8 mouse cellular contexts compared by ENCODE assay signal in genomic region chr5:122811364-122812079, GRCm38 (mm10). TPM values are rescaled to one million over a fixed set of nuclear protein-coding genes. Genes with fewer than 3 reads are reported as not detected.
A peak's percentile ranks its signal among the peaks of the same experiment; 100 is the strongest.
DNase-seq lines count a peak whose midpoint lies in the region; ATAC-seq and TF ChIP-seq lines count a peak whose summit lies in the region.

No protein-coding gene starts in this region.

- no peak for TF ChIP-seq POLR2A in ES-Bruce4 (IDR thresholded peaks at IDR 0.05; ENCODE audit: insufficient read depth, low read length)

- peak; percentile 77 for TF ChIP-seq CTCF in ES-Bruce4 (IDR thresholded peaks at IDR 0.05; ENCODE audit: low read depth, low read length)

- no peaks in the 10 kb centered on the region for H3K9me3 ChIP-seq in intestine, embryonic 14.5 days (ENCODE audit: control insufficient read depth, low read length)
- H3K9me3 ChIP-seq in intestine, embryonic 15.5 days = no peaks in the 10 kb centered on the region
- H3K9me3 ChIP-seq in ES-Bruce4 (replicated peaks; ENCODE audit: control insufficient read depth, insufficient read depth, low read length, poor library complexity, severe bottlenecking) = no peaks in the 10 kb centered on the region

- intact Hi-C loops in left cerebral cortex, postnatal 14 days (cut with DNase I) = no loop called here

- no peaks in the 10 kb centered on the region for H3K4me1 ChIP-seq in intestine, embryonic 14.5 days (replicated peaks; ENCODE audit: control insufficient read depth, insufficient read depth, low read length)
- H3K4me1 ChIP-seq in intestine, embryonic 15.5 days (replicated peaks) = no peaks in the 10 kb centered on the region
- no peaks in the 10 kb centered on the region for H3K4me1 ChIP-seq in ES-Bruce4 (ENCODE audit: control insufficient read depth, insufficient read depth, low read length)

- H3K4me3 ChIP-seq in intestine, embryonic 14.5 days (ENCODE audit: low read depth, low read length) = no peak overlapping the region
- no peak overlapping the region for H3K4me3 ChIP-seq in intestine, embryonic 15.5 days (replicated peaks)
- H3K4me3 ChIP-seq in ES-Bruce4 (ENCODE audit: low read depth, low read length) = no peak overlapping the region

- no peaks in the 10 kb centered on the region for H3K27me3 ChIP-seq in intestine, embryonic 14.5 days (replicated peaks; ENCODE audit: control insufficient read depth, insufficient read depth, low read length)
- no peaks in the 10 kb centered on the region for H3K27me3 ChIP-seq in intestine, embryonic 15.5 days (replicated peaks)
- H3K27me3 ChIP-seq in ES-Bruce4 (ENCODE audit: control insufficient read depth, insufficient read depth, low read length, poor library complexity, severe bottlenecking) = no peaks in the 10 kb centered on the region

- no peak overlapping the region for H3K9ac ChIP-seq in intestine, embryonic 14.5 days (ENCODE audit: low read length)
- no peak overlapping the region for H3K9ac ChIP-seq in intestine, embryonic 15.5 days
- H3K9ac ChIP-seq in ES-Bruce4 (ENCODE audit: low read depth, poor library complexity, severe bottlenecking) = no peak overlapping the region

- TF ChIP-seq EP300 in ES-Bruce4 (IDR thresholded peaks at IDR 0.05; ENCODE audit: insufficient read depth, low read depth, low read length) = no peak

- 90% methylated on average over 9 of the region's 9 CpGs for WGBS in intestine, embryonic 14.5 days
- WGBS in intestine, embryonic 15.5 days = 94% methylated on average over 9 of the region's 9 CpGs

- no peak overlapping the region for H3K27ac ChIP-seq in intestine, embryonic 14.5 days (ENCODE audit: low read depth)
- no peak overlapping the region for H3K27ac ChIP-seq in intestine, embryonic 15.5 days
- no peak overlapping the region for H3K27ac ChIP-seq in ES-Bruce4 (ENCODE audit: insufficient read depth, low read length)

- no peak overlapping the region for H3K4me2 ChIP-seq in intestine, embryonic 14.5 days (ENCODE audit: low read length)
- H3K4me2 ChIP-seq in intestine, embryonic 15.5 days (replicated peaks) = no peak overlapping the region

- DNase-seq in intestine, embryonic 14.5 days (ENCODE audit: low spot score) = peak; percentile 68
- DNase-seq in c-Kit-positive CD71-negative TER-119-negative erythroid progenitor cells, embryonic 14.5 days (ENCODE audit: low read depth) = peak; percentile 75
- DNase-seq in gastrocnemius, postnatal 10 days = peak; percentile 62
- DNase-seq in left cerebral cortex, postnatal 14 days (ENCODE audit: low spot score in 2 of 2) = peak; percentile 52 to 68
- DNase-seq in naive thymus-derived CD4-positive, alpha-beta T cell, adult 2 months (ENCODE audit: low read depth) = peak; percentile 92
- peak; percentile 83 for DNase-seq in thymus, postnatal 0 days (ENCODE audit: low spot score)

- H3K36me3 ChIP-seq in intestine, embryonic 14.5 days (ENCODE audit: control insufficient read depth, insufficient read depth, low read length) = peaks cover 89% of the 10 kb centered on the region
- H3K36me3 ChIP-seq in intestine, embryonic 15.5 days = peaks cover 22% of the 10 kb centered on the region
- peaks cover 61% of the 10 kb centered on the region for H3K36me3 ChIP-seq in ES-Bruce4 (ENCODE audit: control insufficient read depth, insufficient read depth, low read length, poor library complexity, severe bottlenecking)

- ATAC-seq in intestine, embryonic 14.5 days (replicated peaks; ENCODE audit: low FRiP score, low TSS enrichment, low read depth) = no peak
- ATAC-seq in intestine, embryonic 15.5 days = no peak

RNA-seq across cellular contexts. Expression of gene Anapc5, which starts 9.6 kb away (rescaled TPM):
- polyA plus RNA-seq in intestine, embryonic 14.5 days (2014; fragmentation: Nextera tagmentation; extraction: Ambion mirVana) = 448 and 490 TPM in 2 replicates
- polyA plus RNA-seq in intestine, embryonic 15.5 days (2015; fragmentation: Nextera tagmentation; extraction: Ambion mirVana) = 362 and 376 TPM in 2 replicates
- polyA plus RNA-seq in ES-Bruce4 (2011; ENCODE audit: insufficient read depth, insufficient read length, low read depth, missing spikeins) = 344 and 397 TPM in 2 replicates
- total RNA-seq in gastrocnemius, postnatal 10 days (2021) = 100 to 1,000 TPM; 160 to 179 TPM
- 100 to 1,000 TPM; 239 to 248 TPM for total RNA-seq in left cerebral cortex, postnatal 14 days (2021)
- 407 and 446 TPM in 2 replicates for polyA plus RNA-seq in thymus, postnatal 0 days (2015; fragmentation: Nextera tagmentation; extraction: Ambion mirVana)

RNA-seq across cellular contexts. Expression of gene Camkk2, which starts 32.3 kb away (rescaled TPM):
- 24.3 and 27.3 TPM in 2 replicates for polyA plus RNA-seq in intestine, embryonic 14.5 days (2014; fragmentation: Nextera tagmentation; extraction: Ambion mirVana)
- 20.5 and 23.8 TPM in 2 replicates for polyA plus RNA-seq in intestine, embryonic 15.5 days (2015; fragmentation: Nextera tagmentation; extraction: Ambion mirVana)
- polyA plus RNA-seq in ES-Bruce4 (2011; ENCODE audit: insufficient read depth, insufficient read length, low read depth, missing spikeins) = 24.4 and 26.2 TPM in 2 replicates
- total RNA-seq in gastrocnemius, postnatal 10 days (2021) = 10 to 100 TPM in 1 of 2 experiments, 1 to 10 TPM in 1; 9.7 to 15.6 TPM
- total RNA-seq in left cerebral cortex, postnatal 14 days (2021) = 100 to 1,000 TPM; 214 to 248 TPM
- 24.7 and 27.1 TPM in 2 replicates for polyA plus RNA-seq in thymus, postnatal 0 days (2015; fragmentation: Nextera tagmentation; extraction: Ambion mirVana)

RNA-seq across cellular contexts. Expression of gene Rnf34, which starts 38.3 kb away (rescaled TPM):
- polyA plus RNA-seq in intestine, embryonic 14.5 days (2014; fragmentation: Nextera tagmentation; extraction: Ambion mirVana) = 31.8 and 38.2 TPM in 2 replicates
- polyA plus RNA-seq in intestine, embryonic 15.5 days (2015; fragmentation: Nextera tagmentation; extraction: Ambion mirVana) = 25.9 and 30.7 TPM in 2 replicates
- polyA plus RNA-seq in ES-Bruce4 (2011; ENCODE audit: insufficient read depth, insufficient read length, low read depth, missing spikeins) = 28.5 and 34.5 TPM in 2 replicates
- 10 to 100 TPM; 12.7 to 15.9 TPM for total RNA-seq in gastrocnemius, postnatal 10 days (2021)
- 10 to 100 TPM; 44.6 to 53.8 TPM for total RNA-seq in left cerebral cortex, postnatal 14 days (2021)
- 35.8 and 37.9 TPM in 2 replicates for polyA plus RNA-seq in thymus, postnatal 0 days (2015; fragmentation: Nextera tagmentation; extraction: Ambion mirVana)
